Mouse (Mus musculus) intestine, embryonic 15.5 days (tissue): ENCODE measurements at regions not wholly inside any gene's neighbourhood (a gene's known extent, or its start where the extent isn't known, plus 50 kb on each side); places are given as distances from the start of the nearest gene placed in this dataset.
A peak's percentile ranks its signal among the peaks of the same experiment; 100 is the strongest.

Experiments
- ATAC-seq: fragments of 200-750 bp; cut with Nextera tagmentation; 2 replicates; pipeline ENCODE4 v1.8.0; 2017; ENCODE audit warnings: moderate TSS enrichment, moderate library complexity
- H3K27ac ChIP-seq: fragments of 300-500 bp; sonication (generic); 2 replicates; pipeline ENCODE4 v1.5.1; 2015; ENCODE audit warnings: mild to moderate bottlenecking, inconsistent platforms
- H3K27me3 ChIP-seq: fragments of 300-500 bp; sonication (generic); replicated peaks from 2 replicates; pipeline ENCODE4 v1.6.1; 2015; ENCODE audit warnings: inconsistent platforms
- H3K36me3 ChIP-seq: fragments of 300-500 bp; sonication (generic); 2 replicates; pipeline ENCODE4 v1.6.1; 2015; ENCODE audit warnings: inconsistent platforms
- H3K4me1 ChIP-seq: fragments of 300-500 bp; sonication (generic); replicated peaks from 2 replicates; pipeline ENCODE4 v1.6.1; 2015; ENCODE audit warnings: inconsistent platforms
- H3K4me2 ChIP-seq: fragments of 300-500 bp; sonication (generic); replicated peaks from 2 replicates; pipeline ENCODE4 v1.6.1; 2015; ENCODE audit warnings: mild to moderate bottlenecking, inconsistent platforms
- H3K4me3 ChIP-seq: fragments of 300-500 bp; sonication (generic); replicated peaks from 2 replicates; pipeline ENCODE4 v1.5.1; 2015; ENCODE audit warnings: inconsistent platforms
- H3K9ac ChIP-seq: fragments of 300-500 bp; sonication (generic); 2 replicates; pipeline ENCODE4 v1.6.1; 2015; ENCODE audit warnings: inconsistent platforms
- H3K9me3 ChIP-seq: fragments of 300-500 bp; sonication (generic); 2 replicates; pipeline ENCODE4 v1.6.1; 2016; ENCODE audit warnings: inconsistent platforms
- WGBS: fragments of 180-500 bp; shearing (Covaris S2); methylation state at CpG from one replicate; pipeline ENCODE4 v1.1.7; 2015; 5-methylcytosine and 5-hydroxymethylcytosine counted together

DNA sequence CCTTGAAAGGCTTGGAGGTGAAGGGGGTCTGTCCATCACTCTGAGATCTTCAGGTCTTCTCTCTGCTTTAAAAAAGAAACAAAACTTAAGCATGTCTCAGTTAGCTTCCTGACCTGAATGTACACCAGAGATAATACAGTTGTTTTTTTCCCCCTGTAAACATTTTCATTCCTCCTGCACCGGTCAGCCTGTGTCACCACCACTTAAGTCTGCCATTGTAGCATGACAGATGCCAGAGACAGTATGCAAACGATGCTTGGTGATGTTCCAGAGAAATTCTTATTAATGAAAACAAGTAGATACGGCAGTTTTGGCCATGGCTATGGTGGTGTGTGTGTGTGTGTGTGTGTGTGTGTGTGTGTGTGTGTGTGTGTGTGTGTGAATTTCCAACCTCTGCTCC, 144.8 kb upstream of the Mphosph6 start:
- Histone ChIP-seq H3K36me3 (no peaks in the 10 kb centered on the region), H3K9ac (no peak overlapping the region), H3K27ac (no peak overlapping the region), H3K4me2 (no peak overlapping the region), H3K4me3 (no peak overlapping the region), H3K9me3 (no peaks in the 10 kb centered on the region), H3K27me3 (no peaks in the 10 kb centered on the region), H3K4me1 (no peaks in the 10 kb centered on the region)
- ATAC-seq, result no peak
- 36% methylated on average over 3 of the region's 3 CpGs for WGBS

DNA sequence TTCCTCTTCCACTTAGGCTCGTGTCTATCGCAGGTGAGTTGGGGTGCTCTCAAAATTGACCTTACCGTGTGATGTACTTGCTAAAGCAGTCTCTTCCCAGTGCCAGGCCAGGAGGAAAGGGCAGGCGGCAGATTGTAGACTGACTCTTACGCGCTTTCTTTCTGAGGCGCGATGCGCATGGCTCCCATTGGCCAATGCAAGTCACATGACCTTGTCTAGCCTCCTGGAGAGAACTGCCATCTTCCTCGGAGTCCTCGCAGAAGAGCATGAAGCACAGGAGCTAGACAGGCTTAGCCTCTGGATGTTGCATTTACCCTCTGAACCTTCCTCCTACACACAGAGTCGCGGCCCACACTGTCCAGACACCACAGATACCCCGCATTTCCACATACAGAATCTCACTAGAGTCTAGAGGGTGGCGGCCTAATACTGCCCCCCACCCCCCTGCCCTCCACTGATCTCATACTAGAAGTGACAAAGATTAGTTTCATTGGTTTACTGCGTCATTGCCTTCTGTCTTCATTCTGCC, 132.9 kb upstream of the Mphosph6 start:
- Histone ChIP-seq H3K36me3 (no peaks in the 10 kb centered on the region), H3K27ac (no peak overlapping the region), H3K9me3 (no peaks in the 10 kb centered on the region), H3K4me1 (no peaks in the 10 kb centered on the region), H3K4me2 (no peak overlapping the region), H3K27me3 (no peaks in the 10 kb centered on the region), H3K9ac (no peak overlapping the region), H3K4me3 (no peak overlapping the region)
- 92% methylated on average over 16 of the region's 16 CpGs for WGBS
- ATAC-seq, result no peak

GRCm38 (mm10) chr8:117930687-117931086, 128.9 kb upstream of the Mphosph6 start:
- Histone ChIP-seq H3K4me3 (no peak overlapping the region), H3K27me3 (no peaks in the 10 kb centered on the region), H3K27ac (no peak overlapping the region), H3K9ac (no peak overlapping the region), H3K9me3 (no peaks in the 10 kb centered on the region), H3K4me1 (no peaks in the 10 kb centered on the region), H3K36me3 (no peaks in the 10 kb centered on the region), H3K4me2 (no peak overlapping the region)
- no peak for ATAC-seq
- 70% methylated on average over 6 of the region's 6 CpGs for WGBS

DNA sequence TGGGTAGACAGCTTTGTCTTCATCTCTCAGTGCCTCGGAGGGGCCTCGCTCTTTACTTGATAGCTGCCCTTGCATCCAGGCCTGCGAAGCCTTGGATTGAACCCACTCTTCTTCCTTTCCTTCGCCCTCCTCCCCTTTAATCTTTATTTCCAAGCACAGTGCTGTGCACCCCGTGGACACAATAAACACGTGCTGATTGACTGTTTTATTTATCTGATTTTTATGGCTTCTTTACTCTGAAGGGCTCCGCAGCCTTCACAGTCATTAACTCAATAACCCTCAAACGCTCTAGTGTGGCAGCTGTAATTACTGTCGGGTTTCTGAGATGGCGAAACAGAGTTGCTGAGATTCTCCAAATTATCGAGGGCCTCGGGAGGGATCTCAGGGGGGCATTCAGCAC, 127.9 kb upstream of the Mphosph6 start:
- ATAC-seq, result no peak
- Histone ChIP-seq H3K9ac (no peak overlapping the region), H3K4me3 (no peak overlapping the region), H3K27ac (no peak overlapping the region), H3K4me1 (no peaks in the 10 kb centered on the region), H3K4me2 (no peak overlapping the region), H3K36me3 (no peaks in the 10 kb centered on the region), H3K9me3 (no peaks in the 10 kb centered on the region), H3K27me3 (no peaks in the 10 kb centered on the region)
- 44% methylated on average over 12 of the region's 12 CpGs for WGBS

DNA sequence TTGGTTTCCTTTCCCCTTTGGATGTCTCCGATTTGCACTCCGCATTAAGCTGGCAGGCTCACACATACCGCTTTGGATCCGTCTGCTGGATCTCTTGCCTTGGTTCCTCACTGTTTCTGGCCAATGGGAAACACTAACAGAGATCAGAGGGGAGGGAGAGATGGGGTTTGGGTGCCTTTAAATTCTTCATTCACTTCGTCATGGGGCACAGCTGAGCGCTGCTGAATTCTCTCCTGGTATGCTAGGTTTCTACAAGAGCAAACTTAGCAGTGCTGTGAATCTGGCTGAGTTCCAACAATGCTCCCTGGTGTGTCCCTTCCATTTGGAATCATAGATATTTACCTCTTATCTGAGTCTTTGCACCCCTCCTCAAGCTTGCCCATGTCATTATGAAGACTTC, 121.6 kb upstream of the Mphosph6 start:
- Histone ChIP-seq H3K9ac (no peak overlapping the region), H3K27me3 (no peaks in the 10 kb centered on the region)

DNA sequence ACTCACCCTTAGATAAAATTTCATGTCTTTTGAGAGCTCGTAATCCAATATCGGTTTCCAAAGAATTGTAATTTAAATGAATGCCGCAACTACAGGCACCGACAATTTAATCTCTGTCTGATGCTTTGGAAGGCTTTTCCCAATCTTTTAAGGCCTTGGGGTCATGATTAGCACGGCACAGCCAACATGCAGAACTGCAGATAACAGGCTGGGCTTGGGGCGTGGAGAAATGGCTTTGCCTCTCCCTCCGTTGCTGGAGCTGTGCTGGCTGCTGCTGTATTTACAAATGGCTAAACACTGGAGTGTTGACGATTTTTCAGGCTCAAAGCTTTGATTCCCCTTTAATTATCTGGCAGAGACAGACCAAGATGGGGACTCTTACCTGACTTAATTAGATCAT, 101.3 kb upstream of the Mphosph6 start:
- 55% methylated on average over 8 of the region's 8 CpGs for WGBS
- no peak overlapping the region for H3K9ac ChIP-seq

More for the DNA sequence above, 121.6 kb upstream of the Mphosph6 start:
- no peaks in the 10 kb centered on the region for H3K4me1 ChIP-seq
- no peak overlapping the region for H3K4me2 ChIP-seq
- H3K36me3 ChIP-seq, result no peaks in the 10 kb centered on the region
- H3K4me3 ChIP-seq, result no peak overlapping the region
- 72% methylated on average over 6 of the region's 6 CpGs for WGBS
- H3K9me3 ChIP-seq, result no peaks in the 10 kb centered on the region
- H3K27ac ChIP-seq, result no peak overlapping the region
- no peak for ATAC-seq

GRCm38 (mm10) chr8:117899892-117900291, 98.1 kb upstream of the Mphosph6 start:
- ATAC-seq, result peak; percentile 87

More for the DNA sequence above, 101.3 kb upstream of the Mphosph6 start:
- Histone ChIP-seq H3K27ac (no peak overlapping the region), H3K4me2 (no peak overlapping the region), H3K27me3 (no peaks in the 10 kb centered on the region), H3K4me1 (no peaks in the 10 kb centered on the region), H3K9me3 (no peaks in the 10 kb centered on the region), H3K4me3 (no peak overlapping the region), H3K36me3 (no peaks in the 10 kb centered on the region)
- ATAC-seq, result no peak

GRCm38 (mm10) chr8:117898015-117898414, 96.3 kb upstream of the Mphosph6 start:
- no peak overlapping the region for H3K4me2 ChIP-seq
- WGBS, result 77% methylated on average over 5 of the region's 5 CpGs
- no peaks in the 10 kb centered on the region for H3K9me3 ChIP-seq
- H3K27ac ChIP-seq, result no peak overlapping the region
- ATAC-seq, result 0 out of 2 replicates have a peak, but pooled peaks have one; percentile 48
- H3K9ac ChIP-seq, result no peak overlapping the region
- no peaks in the 10 kb centered on the region for H3K4me1 ChIP-seq
- H3K4me3 ChIP-seq, result no peak overlapping the region
- no peaks in the 10 kb centered on the region for H3K36me3 ChIP-seq
- H3K27me3 ChIP-seq, result no peaks in the 10 kb centered on the region

More at GRCm38 (mm10) chr8:117899892-117900291, 98.1 kb upstream of the Mphosph6 start:
- no peaks in the 10 kb centered on the region for H3K36me3 ChIP-seq
- H3K9ac ChIP-seq, result no peak overlapping the region
- no peaks in the 10 kb centered on the region for H3K9me3 ChIP-seq
- H3K27ac ChIP-seq, result no peak overlapping the region
- H3K4me3 ChIP-seq, result no peak overlapping the region
- no peak overlapping the region for H3K4me2 ChIP-seq
- H3K27me3 ChIP-seq, result no peaks in the 10 kb centered on the region
- H3K4me1 ChIP-seq, result no peaks in the 10 kb centered on the region

- Histone ChIP-seq H3K9ac (no peak overlapping the region), H3K27me3 (no peaks in the 10 kb centered on the region), H3K36me3 (no peaks in the 10 kb centered on the region), H3K27ac (no peak overlapping the region), H3K9me3 (no peaks in the 10 kb centered on the region), H3K4me3 (no peak overlapping the region), H3K4me2 (no peak overlapping the region), H3K4me1 (no peaks in the 10 kb centered on the region)
- WGBS, result 58% methylated on average over 8 of the region's 8 CpGs
- ATAC-seq, result no peak
Measured at GRCm38 (mm10) chr8:117894861-117895260, 93.1 kb upstream of the Mphosph6 start.

- no peaks in the 10 kb centered on the region for H3K4me1 ChIP-seq
- 74% methylated on average over 3 of the region's 3 CpGs for WGBS
- H3K36me3 ChIP-seq, result no peaks in the 10 kb centered on the region
- no peaks in the 10 kb centered on the region for H3K9me3 ChIP-seq
- H3K9ac ChIP-seq, result no peak overlapping the region
- no peaks in the 10 kb centered on the region for H3K27me3 ChIP-seq
- H3K27ac ChIP-seq, result no peak overlapping the region
- no peak overlapping the region for H3K4me2 ChIP-seq
- no peak overlapping the region for H3K4me3 ChIP-seq
- ATAC-seq, result no peak
Measured at GRCm38 (mm10) chr8:117890211-117890610, 88.5 kb upstream of the Mphosph6 start.

- no peaks in the 10 kb centered on the region for H3K36me3 ChIP-seq
- H3K9ac ChIP-seq, result no peak overlapping the region
- no peak overlapping the region for H3K4me3 ChIP-seq
- 47% methylated on average over 8 of the region's 8 CpGs for WGBS
- 0 out of 2 replicates have a peak overlapping the region, but pooled peaks have one; percentile 37 for H3K27ac ChIP-seq
- H3K27me3 ChIP-seq, result no peaks in the 10 kb centered on the region
- H3K4me1 ChIP-seq, result no peaks in the 10 kb centered on the region
- peak; percentile 71 for ATAC-seq
- H3K4me2 ChIP-seq, result no peak overlapping the region
- H3K9me3 ChIP-seq, result no peaks in the 10 kb centered on the region
Measured at GRCm38 (mm10) chr8:117881414-117881973, 79.8 kb upstream of the Mphosph6 start.

- no peaks in the 10 kb centered on the region for H3K4me1 ChIP-seq
- no peak overlapping the region for H3K9ac ChIP-seq
- 74% methylated on average over 13 of the region's 13 CpGs for WGBS
Measured at GRCm38 (mm10) chr8:117880279-117880975, 78.7 kb upstream of the Mphosph6 start.

DNA sequence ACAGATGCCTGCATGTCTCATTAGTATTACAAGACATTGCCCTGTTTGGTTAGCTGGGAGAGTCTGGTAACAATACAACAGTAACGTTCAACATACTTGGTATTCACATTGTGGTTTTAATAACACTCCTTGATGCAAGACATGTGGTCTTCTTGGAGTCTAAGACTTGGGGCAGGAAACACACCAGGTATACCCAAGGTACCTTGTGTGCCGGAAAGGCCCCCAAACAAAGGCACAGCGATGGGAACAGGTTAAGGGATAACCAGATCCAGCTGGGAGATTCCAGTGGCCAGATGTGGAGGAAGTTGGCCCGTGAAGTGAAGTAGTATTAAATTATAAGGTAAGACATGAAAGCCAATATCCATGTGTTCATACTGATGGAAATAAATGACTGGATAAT, 71.9 kb upstream of the Mphosph6 start:
- Histone ChIP-seq H3K4me1 (no peaks in the 10 kb centered on the region), H3K4me3 (no peak overlapping the region), H3K9ac (no peak overlapping the region), H3K27ac (no peak overlapping the region), H3K36me3 (no peaks in the 10 kb centered on the region), H3K9me3 (no peaks in the 10 kb centered on the region), H3K4me2 (no peak overlapping the region), H3K27me3 (no peaks in the 10 kb centered on the region)
- ATAC-seq, result no peak
- 79% methylated on average over 4 of the region's 4 CpGs for WGBS

More at GRCm38 (mm10) chr8:117880279-117880975, 78.7 kb upstream of the Mphosph6 start:
- no peak overlapping the region for H3K4me2 ChIP-seq
- H3K27ac ChIP-seq, result no peak overlapping the region
- H3K9me3 ChIP-seq, result no peaks in the 10 kb centered on the region
- H3K36me3 ChIP-seq, result no peaks in the 10 kb centered on the region
- no peak for ATAC-seq
- no peaks in the 10 kb centered on the region for H3K27me3 ChIP-seq
- H3K4me3 ChIP-seq, result no peak overlapping the region
